Mouse (Mus musculus) limb, embryonic 14.5 days (tissue): ENCODE results near the gene Khsrp. TPM values are rescaled to one million over a fixed set of nuclear protein-coding genes. Genes with fewer than 3 reads are reported as not detected.

ENCODE experiments used
- ATAC-seq: fragments of 200-750 bp; cut with Nextera tagmentation; 2 replicates; pipeline ENCODE4 v1.8.0; 2017; ENCODE audit warnings: low read depth, moderate number of reproducible peaks, moderate TSS enrichment; ENCODE audit not compliant: low FRiP score
- DNase-seq: peaks from one replicate; pipeline ENCODE4 v3.0.0-alpha.2; 2015; ENCODE audit warnings: low spot score
- H3K27ac ChIP-seq: fragments of 300-500 bp; sonication (generic); replicated peaks from 2 replicates; pipeline ENCODE4 v1.5.1; 2014; ENCODE audit warnings: low read depth, mild to moderate bottlenecking, low read length, moderate library complexity, mixed read lengths
- H3K27me3 ChIP-seq: fragments of 300-500 bp; sonication (generic); 2 replicates; pipeline ENCODE4 v1.6.1; 2014; ENCODE audit warnings: low read length, mixed read lengths; ENCODE audit not compliant: control insufficient read depth, insufficient read depth
- H3K36me3 ChIP-seq: fragments of 300-500 bp; sonication (generic); 2 replicates; pipeline ENCODE4 v1.6.1; 2014; ENCODE audit warnings: mild to moderate bottlenecking, low read length, moderate library complexity, mixed read lengths; ENCODE audit not compliant: control insufficient read depth, insufficient read depth
- H3K4me1 ChIP-seq: fragments of 300-500 bp; sonication (generic); 2 replicates; pipeline ENCODE4 v1.6.1; 2014; ENCODE audit warnings: antibody characterized with exemption, low read length, mixed read lengths; ENCODE audit not compliant: control insufficient read depth, insufficient read depth
- H3K4me2 ChIP-seq: fragments of 300-500 bp; sonication (generic); replicated peaks from 2 replicates; pipeline ENCODE4 v1.6.1; 2014; ENCODE audit warnings: low read depth, mild to moderate bottlenecking, low read length, moderate library complexity; ENCODE audit not compliant: severe bottlenecking
- H3K4me3 ChIP-seq: fragments of 300-500 bp; sonication (generic); replicated peaks from 2 replicates; pipeline ENCODE4 v1.5.1; 2014; ENCODE audit warnings: low read length
- H3K9ac ChIP-seq: fragments of 300-500 bp; sonication (generic); 2 replicates; pipeline ENCODE4 v1.6.1; 2014; ENCODE audit warnings: mild to moderate bottlenecking, low read depth, low read length, moderate library complexity; ENCODE audit not compliant: severe bottlenecking
- H3K9me3 ChIP-seq: fragments of 300-500 bp; sonication (generic); 2 replicates; pipeline ENCODE4 v1.6.1; 2016; ENCODE audit warnings: low read length; ENCODE audit not compliant: control insufficient read depth
- POLR2A ChIP-seq: fragments of 200-500 bp; IDR thresholded peaks from 2 replicates; pipeline ENCODE4 v1.8.0; 2012; ENCODE audit warnings: inconsistent platforms, mild to moderate bottlenecking, moderate library complexity, borderline replicate concordance; ENCODE audit not compliant: insufficient read depth, insufficient read length; ENCODE audit errors: extremely low read depth
- WGBS: fragments of 180-500 bp; shearing (Covaris S2); extraction: QIAGEN DNeasy Blood & Tissue Kit; methylation state at CpG from one replicate; pipeline ENCODE4 v1.1.7; 2014; 5-methylcytosine and 5-hydroxymethylcytosine counted together
- polyA plus RNA-seq, 2 experiments: library from polyadenylated mRNA; depleted of rRNA in 1 of 2; stranded (reverse) in 1 of 2; unstranded in 1 of 2; fragments of >200 nt; fragmentation: Nextera tagmentation in 1 of 2; extraction: Ambion mirVana in 1 of 2; gene quantifications; 2 replicates each; pipeline versions ENCODE4 v1.2.1 to v1.2.3; 2012 to 2014

The Khsrp gene
- polyA plus RNA-seq, 2 experiments = 49.5 to 115 TPM

- 78% methylated on average over 7 of the region's 7 CpGs for WGBS
Measured at GRCm38 (mm10) chr17:56988441-56988840, 42.9 kb downstream of the Khsrp start.

GRCm38 (mm10) chr17:56986105-56986805 lies 45.1 kb downstream of the Khsrp start:
- 79% methylated on average over 3 of the region's 3 CpGs for WGBS
- H3K4me2 ChIP-seq = no peak overlapping the region
- H3K9me3 ChIP-seq = no peaks in the 10 kb centered on the region
- TF ChIP-seq POLR2A = no peak
- DNase-seq = no peak
- no peak for ATAC-seq
- H3K27me3 ChIP-seq = no peaks in the 10 kb centered on the region
- no peak overlapping the region for H3K4me3 ChIP-seq
- H3K9ac ChIP-seq = no peak overlapping the region
- H3K4me1 ChIP-seq = peaks cover 5% of the 10 kb centered on the region; the same call in 1 of the 2 replicates
- no peak overlapping the region for H3K27ac ChIP-seq
- 0 out of 2 replicates have a peak, but pooled peaks cover under 1% of the 10 kb centered on the region for H3K36me3 ChIP-seq

More at GRCm38 (mm10) chr17:56988441-56988840, 42.9 kb downstream of the Khsrp start:
- no peak for ATAC-seq
- no peak overlapping the region for H3K9ac ChIP-seq
- no peak overlapping the region for H3K4me3 ChIP-seq
- no peaks in the 10 kb centered on the region for H3K27me3 ChIP-seq
- H3K36me3 ChIP-seq = peaks cover 17% of the 10 kb centered on the region
- H3K4me2 ChIP-seq = no peak overlapping the region
- DNase-seq = no peak
- no peaks in the 10 kb centered on the region for H3K9me3 ChIP-seq
- H3K4me1 ChIP-seq = peaks cover 5% of the 10 kb centered on the region; the same call in 1 of the 2 replicates
- TF ChIP-seq POLR2A = no peak
- no peak overlapping the region for H3K27ac ChIP-seq

- Histone ChIP-seq H3K27ac (no peak overlapping the region), H3K27me3 (no peaks in the 10 kb centered on the region), H3K9me3 (no peaks in the 10 kb centered on the region), H3K4me1 (no peaks in the 10 kb centered on the region), H3K4me3 (no peak overlapping the region), H3K36me3 (no peaks in the 10 kb centered on the region), H3K4me2 (no peak overlapping the region), H3K9ac (no peak overlapping the region)
- no peak for TF ChIP-seq POLR2A
- no peak for ATAC-seq
- no peak for DNase-seq
- WGBS = 70% methylated on average over 3 of the region's 3 CpGs
Measured at GRCm38 (mm10) chr17:56985656-56986055, 45.7 kb downstream of the Khsrp start.

- Histone ChIP-seq H3K4me2 (no peak overlapping the region), H3K27ac (no peak overlapping the region), H3K4me3 (no peak overlapping the region), H3K36me3 (no peaks in the 10 kb centered on the region), H3K9me3 (no peaks in the 10 kb centered on the region), H3K9ac (no peak overlapping the region), H3K4me1 (no peaks in the 10 kb centered on the region), H3K27me3 (no peaks in the 10 kb centered on the region)
- 75% methylated on average over 9 of the region's 9 CpGs for WGBS
- ATAC-seq (no peak), DNase-seq (no peak)
- TF ChIP-seq POLR2A = no peak
Measured at GRCm38 (mm10) chr17:56984886-56985285, 46.4 kb downstream of the Khsrp start.

- Histone ChIP-seq H3K27ac (no peak within 1 kb of the TSS), H3K9ac (no peak within 1 kb of the TSS), H3K9me3 (no peaks in the 10 kb centered on the region), H3K36me3 (no peaks in the 10 kb centered on the region), H3K27me3 (no peaks in the 10 kb centered on the region), H3K4me2 (no peak within 1 kb of the TSS), H3K4me3 (no peak within 1 kb of the TSS), H3K4me1 (no peaks in the 10 kb centered on the region)
- 79% methylated on average over 5 of the region's 5 CpGs for WGBS
- ATAC-seq (no peak), DNase-seq (no peak)
- no peak for TF ChIP-seq POLR2A
Measured at GRCm38 (mm10) chr17:56982013-56982412, 49.3 kb downstream of the Khsrp start, which contains the start of gene Acer1. Gene Acer1 (minus strand): TSS chr17:56982126.
